Mouse (Mus musculus): ENCODE measurements around the gene Rbm34. TPM values are rescaled to one million over a fixed set of nuclear protein-coding genes. Genes with fewer than 3 reads are reported as not detected.

Rbm34 gene
- total RNA-seq, 1 experiment from 2014 or later = 45.2 TPM

DNA sequence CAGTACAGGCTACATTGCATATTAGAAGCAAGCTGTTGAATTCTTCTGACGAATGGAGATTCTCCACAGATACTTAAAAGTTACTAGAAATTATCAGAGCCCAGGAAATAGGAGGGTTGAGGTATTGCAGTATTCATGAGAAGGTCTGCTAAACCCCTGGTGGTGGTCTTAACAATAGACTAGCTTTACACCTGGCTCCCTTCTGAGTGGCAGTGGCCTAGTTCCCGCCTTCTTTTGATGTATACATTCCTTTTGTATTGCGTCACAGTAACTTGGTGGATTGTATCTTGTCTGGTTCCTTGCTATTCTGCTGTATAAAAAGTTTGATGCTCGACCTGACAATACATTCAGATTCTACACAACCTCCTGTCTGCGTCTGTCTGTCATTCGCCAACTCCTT, 2.8 kb downstream of the Rbm34 start:
- ATAC-seq (replicated peaks; ENCODE audit: insufficient number of reproducible peaks, low FRiP score, low TSS enrichment, poor library complexity, severe bottlenecking) = no peak

DNA sequence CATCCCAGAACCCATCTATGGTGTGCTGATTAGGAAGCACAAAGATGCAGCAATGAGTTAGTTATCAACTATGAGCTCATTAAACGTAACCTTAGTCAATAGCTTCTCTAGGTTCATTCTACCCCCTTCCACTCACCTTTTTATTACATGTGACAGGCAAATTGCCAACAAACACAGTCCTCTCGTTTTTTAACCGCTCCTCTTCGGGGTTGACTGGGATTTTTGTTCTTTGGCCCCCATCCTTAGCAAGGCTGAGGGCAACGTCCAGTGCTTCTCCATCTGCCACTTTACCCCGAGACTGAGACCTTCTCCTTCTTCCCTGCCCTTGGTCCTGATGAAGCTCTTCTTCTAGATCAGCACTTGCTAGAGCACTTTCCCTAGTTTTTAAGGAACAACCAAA, 5.6 kb downstream of the Rbm34 start:
- no peak for ATAC-seq (replicated peaks; ENCODE audit: insufficient number of reproducible peaks, low FRiP score, low TSS enrichment, poor library complexity, severe bottlenecking)

DNA sequence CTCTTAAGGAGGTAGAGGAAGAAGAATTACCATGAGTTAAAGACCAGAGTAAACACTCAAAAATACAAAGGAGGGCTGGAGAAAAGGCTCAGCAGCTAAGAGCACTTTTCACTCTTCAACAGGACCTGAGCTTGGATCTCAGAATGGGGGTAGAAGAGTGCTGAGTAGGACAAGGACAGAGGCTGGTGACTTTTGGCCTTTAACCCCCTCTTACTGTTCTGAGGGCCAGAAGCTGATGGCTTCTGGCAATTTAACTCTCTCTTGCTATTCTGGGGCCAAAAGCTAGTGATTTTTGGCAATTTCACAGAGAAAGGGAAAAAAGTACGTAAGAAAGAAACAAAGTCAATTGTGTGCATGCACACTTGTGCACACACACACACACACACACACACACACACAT, 8.0 kb downstream of the Rbm34 start:
- ATAC-seq (replicated peaks; ENCODE audit: insufficient number of reproducible peaks, low FRiP score, low TSS enrichment, poor library complexity, severe bottlenecking) = no peak

GRCm38 (mm10) chr8:126961516-126961915, 9.4 kb downstream of the Rbm34 start:
- no peak for ATAC-seq (replicated peaks; ENCODE audit: insufficient number of reproducible peaks, low FRiP score, low TSS enrichment, poor library complexity, severe bottlenecking)

DNA sequence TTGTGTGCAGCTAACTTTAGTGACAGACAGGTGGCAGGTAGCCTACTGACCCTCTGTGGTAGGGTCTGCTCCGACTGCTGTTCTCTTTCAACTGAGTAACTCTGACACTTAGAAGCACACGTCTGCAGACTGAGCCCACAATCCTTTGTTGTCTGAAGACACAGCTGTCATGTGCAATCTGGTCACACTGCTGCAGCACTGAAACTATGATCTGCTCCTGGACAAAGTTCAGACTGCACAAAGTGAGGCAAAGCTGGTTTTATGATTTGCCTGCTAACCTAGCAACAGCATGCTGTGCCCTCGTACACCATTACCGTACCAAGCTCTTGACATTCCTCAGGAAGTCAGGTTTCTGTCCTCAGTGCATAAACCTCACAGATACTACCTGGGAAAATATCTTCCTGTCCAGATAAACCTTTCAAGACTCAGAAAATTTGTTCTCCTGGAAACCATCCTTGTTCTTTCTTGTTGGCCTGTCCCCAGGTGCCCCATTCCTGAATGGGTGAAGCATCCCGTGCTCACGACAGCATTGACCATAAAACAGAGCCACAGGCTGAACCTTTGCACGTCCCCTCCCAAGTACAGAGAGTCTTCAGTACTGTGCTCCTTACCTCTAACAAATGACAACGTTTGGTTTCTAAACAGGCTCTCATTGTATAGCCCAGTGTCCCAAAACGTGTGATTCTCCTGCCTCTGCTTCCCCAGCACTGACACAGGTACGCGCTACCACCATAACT, 18.8 kb downstream of the Rbm34 start:
- no peak for ATAC-seq (replicated peaks; ENCODE audit: insufficient number of reproducible peaks, low FRiP score, low TSS enrichment, poor library complexity, severe bottlenecking)

DNA sequence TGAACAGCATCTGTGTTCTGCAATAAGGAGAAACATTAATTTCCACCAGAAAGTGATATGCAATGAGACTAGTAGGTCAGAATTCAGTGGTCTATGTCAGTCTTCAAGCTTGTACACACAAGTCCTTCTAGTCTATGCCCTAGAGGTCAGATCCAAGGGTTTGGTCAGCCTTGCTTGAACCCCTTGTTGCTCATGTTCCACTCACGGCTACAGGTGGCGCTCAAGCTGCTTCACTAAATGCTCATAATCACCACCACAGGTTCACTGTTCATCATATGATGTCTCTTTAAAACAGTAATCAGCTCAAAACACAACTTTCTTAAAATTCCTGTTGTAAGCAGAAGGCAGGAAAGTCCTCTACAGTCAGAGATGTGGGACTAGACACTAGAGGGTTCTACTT, 21.3 kb downstream of the Rbm34 start:
- ATAC-seq (replicated peaks; ENCODE audit: insufficient number of reproducible peaks, low FRiP score, low TSS enrichment, poor library complexity, severe bottlenecking) = no peak

- no peak for ATAC-seq (replicated peaks; ENCODE audit: insufficient number of reproducible peaks, low FRiP score, low TSS enrichment, poor library complexity, severe bottlenecking)
Observed at GRCm38 (mm10) chr8:126946444-126946843, 24.4 kb downstream of the Rbm34 start.

DNA sequence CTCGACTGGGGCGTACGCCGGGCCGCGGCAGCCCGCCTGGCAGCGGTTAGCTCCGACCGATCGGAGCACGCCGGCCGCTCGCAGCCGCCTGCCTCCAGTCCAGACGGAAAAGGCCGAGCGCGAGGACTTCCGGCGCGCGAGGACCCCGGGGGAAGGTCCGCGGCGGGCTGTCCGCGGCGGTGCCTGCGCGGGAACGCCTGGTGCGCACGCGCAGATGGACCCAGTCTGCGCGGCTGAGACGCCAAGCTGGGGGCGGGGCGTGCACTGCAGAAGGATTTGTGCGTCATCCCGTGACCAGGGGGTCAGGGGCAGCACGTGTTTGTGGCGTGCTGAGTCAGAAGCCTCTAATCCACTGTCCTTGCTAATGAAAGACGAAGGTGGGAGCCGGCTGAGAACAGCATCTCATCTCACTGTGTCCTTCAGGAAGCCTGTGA, 25.1 kb downstream of the Rbm34 start, which contains the start of gene Tomm20:
Gene Tomm20 (minus strand): TSS at position 115 of the 434 bp plus-strand sequence.
- ATAC-seq (replicated peaks; ENCODE audit: insufficient number of reproducible peaks, low FRiP score, low TSS enrichment, poor library complexity, severe bottlenecking) = peak; percentile 94

DNA sequence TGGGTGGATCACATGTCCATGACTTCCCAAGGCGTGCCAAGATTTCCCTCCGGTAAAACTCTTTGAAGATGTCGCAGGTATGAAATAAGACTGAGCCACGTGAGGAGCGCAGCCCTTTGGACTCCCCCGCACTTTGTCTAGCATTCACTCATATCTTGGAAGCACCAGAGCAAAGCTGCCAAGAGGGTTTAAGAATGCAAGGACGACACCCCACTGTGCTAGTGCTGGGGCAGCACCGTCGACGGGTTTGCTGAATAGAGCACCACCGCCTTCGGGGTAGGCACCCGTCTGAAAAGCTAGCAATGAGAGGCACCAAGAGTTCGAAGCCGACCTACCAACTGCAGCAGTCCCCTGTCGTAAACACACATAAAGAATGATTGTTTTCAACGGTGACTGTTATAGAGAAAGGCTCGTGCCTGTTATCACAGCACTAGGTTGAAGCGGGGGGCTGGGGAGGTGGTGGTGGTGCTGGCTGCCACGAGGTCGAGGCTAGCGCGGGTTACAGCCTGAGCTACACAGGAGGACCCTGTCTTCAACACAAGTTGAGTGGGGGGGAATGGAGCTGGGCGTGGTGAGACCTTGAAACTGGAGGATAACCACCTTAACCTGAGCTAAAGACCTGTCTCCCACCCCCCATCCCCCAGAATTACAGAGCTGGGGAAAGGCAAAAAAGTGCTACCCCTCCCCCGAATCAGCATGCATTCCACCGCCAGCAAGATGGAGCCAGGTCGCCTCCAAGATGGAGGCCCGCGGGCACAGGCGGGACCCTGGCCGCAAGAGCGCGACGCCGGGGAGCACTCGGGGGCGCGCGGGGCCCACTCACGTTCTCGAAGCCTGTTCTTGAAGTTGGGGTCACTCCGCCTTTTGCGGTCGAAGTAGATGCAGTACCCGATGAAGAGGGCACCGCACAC, 25.8 kb downstream of the Rbm34 start:
- peak; percentile 9; the same call in 1 of the 2 replicates for ATAC-seq (replicated peaks; ENCODE audit: insufficient number of reproducible peaks, low FRiP score, low TSS enrichment, poor library complexity, severe bottlenecking)

DNA sequence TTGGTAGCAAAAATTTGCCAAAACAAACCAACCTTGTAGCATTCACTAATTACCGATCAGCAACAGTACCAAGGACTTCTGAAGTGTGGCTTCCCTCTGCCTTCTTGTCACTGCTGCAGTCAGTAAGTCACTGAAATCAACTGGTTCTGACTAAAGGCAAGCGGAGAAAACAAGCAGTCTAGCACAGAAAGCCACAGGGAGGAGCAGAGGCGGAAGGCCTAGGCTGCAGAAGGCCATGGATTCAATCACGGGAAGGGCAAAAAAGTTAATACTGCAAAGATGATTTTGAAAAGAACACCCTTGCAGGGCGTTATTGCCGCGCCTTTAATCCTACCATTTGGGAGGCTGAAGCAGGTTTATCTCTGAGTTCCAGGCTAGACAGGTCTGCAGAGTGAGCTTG, 27.3 kb downstream of the Rbm34 start:
- ATAC-seq (replicated peaks; ENCODE audit: insufficient number of reproducible peaks, low FRiP score, low TSS enrichment, poor library complexity, severe bottlenecking) = no peak

DNA sequence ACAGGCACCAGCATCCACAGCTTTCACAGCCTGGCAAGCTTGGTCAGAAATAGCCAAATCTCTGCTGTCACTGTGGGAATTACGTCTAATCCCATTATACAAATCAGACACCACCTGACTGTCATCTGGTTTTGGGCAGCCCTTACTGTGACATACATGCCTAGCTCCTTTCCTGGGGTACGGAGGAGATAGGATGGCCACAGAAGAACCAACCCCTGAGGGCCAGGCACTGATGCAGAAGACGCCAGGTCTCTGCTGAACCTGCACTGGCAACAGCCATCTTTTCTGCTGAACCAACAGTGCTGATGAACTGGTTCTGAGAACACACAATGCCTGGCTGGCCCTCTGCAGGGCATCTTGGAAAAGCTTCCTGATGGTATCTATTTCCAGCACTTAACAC, 33.5 kb downstream of the Rbm34 start:
- ATAC-seq (replicated peaks; ENCODE audit: insufficient number of reproducible peaks, low FRiP score, low TSS enrichment, poor library complexity, severe bottlenecking) = no peak

GRCm38 (mm10) chr8:126935932-126936331, 34.9 kb downstream of the Rbm34 start:
- no peak for ATAC-seq (replicated peaks; ENCODE audit: insufficient number of reproducible peaks, low FRiP score, low TSS enrichment, poor library complexity, severe bottlenecking)

GRCm38 (mm10) chr8:126935387-126935786, 35.5 kb downstream of the Rbm34 start:
- no peak for ATAC-seq (replicated peaks; ENCODE audit: insufficient number of reproducible peaks, low FRiP score, low TSS enrichment, poor library complexity, severe bottlenecking)

DNA sequence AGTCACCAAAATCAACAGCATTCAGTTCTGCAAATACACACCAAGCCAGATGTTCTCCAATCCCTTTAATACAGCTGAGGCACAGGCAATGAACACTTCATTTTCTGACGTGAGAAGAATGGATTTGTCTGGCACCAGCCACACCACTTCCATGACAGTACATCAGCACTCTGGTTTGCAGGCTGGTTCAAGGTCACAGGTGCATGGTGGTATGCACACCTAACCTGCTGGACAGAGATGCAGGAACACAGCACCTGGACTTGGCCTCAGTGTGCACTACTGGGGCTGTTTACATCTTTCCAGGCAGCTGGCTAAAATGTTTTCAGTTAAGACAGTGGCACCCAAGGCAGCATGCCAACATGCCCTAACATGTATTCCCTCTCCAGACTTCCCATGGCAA, 38.2 kb downstream of the Rbm34 start:
- no peak for ATAC-seq (replicated peaks; ENCODE audit: insufficient number of reproducible peaks, low FRiP score, low TSS enrichment, poor library complexity, severe bottlenecking)

GRCm38 (mm10) chr8:126932249-126932648, 38.6 kb downstream of the Rbm34 start:
- ATAC-seq (replicated peaks; ENCODE audit: insufficient number of reproducible peaks, low FRiP score, low TSS enrichment, poor library complexity, severe bottlenecking) = no peak

DNA sequence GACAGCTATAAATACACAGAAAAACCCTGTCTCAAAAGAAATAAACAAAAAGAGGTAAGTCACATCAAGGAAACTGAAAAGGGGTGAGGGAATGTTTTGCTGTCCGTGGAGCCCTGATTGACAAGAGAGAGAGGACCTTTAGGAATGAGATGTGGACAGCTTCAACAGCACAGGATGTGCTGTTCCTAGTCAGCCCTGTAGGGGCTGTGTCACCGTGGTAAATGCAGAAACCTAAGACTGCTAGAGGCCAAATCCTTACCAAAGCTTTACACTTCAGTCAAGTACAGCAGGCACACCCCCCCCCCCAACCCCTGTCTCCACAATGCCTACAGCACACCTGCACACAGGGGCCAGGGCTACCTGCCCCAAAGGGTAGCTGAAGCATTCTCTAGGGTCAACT, 39.2 kb downstream of the Rbm34 start:
- ATAC-seq (replicated peaks; ENCODE audit: insufficient number of reproducible peaks, low FRiP score, low TSS enrichment, poor library complexity, severe bottlenecking) = no peak

- peak; percentile 67 for ATAC-seq (replicated peaks; ENCODE audit: insufficient number of reproducible peaks, low FRiP score, low TSS enrichment, poor library complexity, severe bottlenecking)
Observed at GRCm38 (mm10) chr8:126929607-126930161, 41.2 kb downstream of the Rbm34 start.

DNA sequence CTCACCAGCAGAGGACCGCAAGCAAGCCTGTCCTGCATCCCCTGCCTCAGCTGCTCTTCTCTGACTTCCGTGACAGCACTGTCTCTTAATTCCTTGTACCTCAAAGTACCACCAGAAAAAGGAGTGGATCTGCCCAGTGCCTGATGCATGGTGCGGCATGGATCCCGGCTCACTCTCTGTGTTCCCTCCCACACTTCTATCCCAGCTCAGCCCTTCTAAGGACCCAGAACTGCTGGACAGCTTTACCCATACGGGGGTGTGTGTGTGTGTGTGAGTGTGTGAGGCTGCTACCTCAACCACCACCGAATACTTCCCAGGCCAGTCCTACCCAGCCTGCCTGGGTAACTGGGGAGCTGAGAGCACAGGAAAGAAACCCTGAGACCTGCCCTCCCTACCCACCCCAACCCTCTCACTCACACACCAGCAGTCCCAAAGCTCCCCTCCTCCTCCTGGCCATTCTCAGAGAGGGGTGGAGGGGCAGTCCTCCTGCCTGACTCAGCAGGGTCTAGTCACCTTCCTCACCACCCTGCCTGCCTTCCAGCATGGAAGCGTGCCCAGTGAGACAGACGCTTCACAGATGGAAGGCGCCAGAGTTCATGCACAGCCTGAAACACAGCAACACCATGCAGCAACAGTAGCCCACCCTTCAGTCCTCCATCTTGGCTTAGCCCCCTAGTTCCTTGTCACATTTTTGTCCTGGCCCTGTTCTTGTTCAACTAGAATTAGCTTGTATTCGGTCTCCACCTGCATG, 41.9 kb downstream of the Rbm34 start:
- ATAC-seq (replicated peaks; ENCODE audit: insufficient number of reproducible peaks, low FRiP score, low TSS enrichment, poor library complexity, severe bottlenecking) = no peak

- ATAC-seq (replicated peaks; ENCODE audit: insufficient number of reproducible peaks, low FRiP score, low TSS enrichment, poor library complexity, severe bottlenecking) = no peak
Observed at GRCm38 (mm10) chr8:126928028-126928427, 42.8 kb downstream of the Rbm34 start.

Measured in monocyte, adult 5-6 weeks (primary cell).